Mouse (Mus musculus): ENCODE results near the gene Gm7075. TPM values are rescaled to one million over a fixed set of nuclear protein-coding genes. Genes with fewer than 3 reads are reported as not detected.

Gm7075 gene
- total RNA-seq, 1 experiment = 1.7 TPM

- no peak for DNase-seq (ENCODE audit: low read depth, low spot score)
- Histone ChIP-seq H3K9ac (ENCODE audit: insufficient read depth, low read depth, low read length, poor library complexity, severe bottlenecking) (no peak overlapping the region), H3K4me3 (ENCODE audit: insufficient read depth in 1 of 2, low read depth in 1 of 2, low read length in 2 of 2, poor library complexity in 1 of 2, severe bottlenecking in 1 of 2) (no peak overlapping the region), H3K36me3 (ENCODE audit: control insufficient read depth, insufficient read depth, low read length, poor library complexity, severe bottlenecking) (no peaks in the 10 kb centered on the region), H3K9me3 (ENCODE audit: control insufficient read depth, insufficient read depth, low read depth, low read length) (no peaks in the 10 kb centered on the region), H3K27ac (ENCODE audit: insufficient read depth, low read depth, low read length, poor library complexity, severe bottlenecking) (no peak overlapping the region), H3K4me1 (ENCODE audit: control insufficient read depth in 2 of 2, insufficient read depth in 2 of 2, low read length in 2 of 2, poor library complexity in 1 of 2) (peaks cover 0 to 2% of the 10 kb centered on the region in 2 experiments; a peak in 1 of 4 replicates)
- in situ Hi-C loops (cut with MboI; ENCODE audit: low sequenced_read_pairs in 2 of 2, unreplicated experiment in 2 of 2) = no loop called here
- TF ChIP-seq HCFC1 (IDR thresholded peaks at IDR 0.05; ENCODE audit: borderline replicate concordance, insufficient read depth, low read length) (no peak), CHD2 (IDR thresholded peaks at IDR 0.05; ENCODE audit: low read depth, low read length) (no peak), ZC3H11A (IDR thresholded peaks at IDR 0.05; ENCODE audit: borderline replicate concordance, low read depth, low read length) (no peak), MAFK (IDR thresholded peaks at IDR 0.05; ENCODE audit: insufficient read depth, low read depth, low read length) (no peak), ZNF384 (IDR thresholded peaks at IDR 0.05; ENCODE audit: low read depth, low read length) (no peak)
Observed at GRCm38 (mm10) chr10:63432887-63433286, 11.3 kb upstream of the Gm7075 start.

DNA sequence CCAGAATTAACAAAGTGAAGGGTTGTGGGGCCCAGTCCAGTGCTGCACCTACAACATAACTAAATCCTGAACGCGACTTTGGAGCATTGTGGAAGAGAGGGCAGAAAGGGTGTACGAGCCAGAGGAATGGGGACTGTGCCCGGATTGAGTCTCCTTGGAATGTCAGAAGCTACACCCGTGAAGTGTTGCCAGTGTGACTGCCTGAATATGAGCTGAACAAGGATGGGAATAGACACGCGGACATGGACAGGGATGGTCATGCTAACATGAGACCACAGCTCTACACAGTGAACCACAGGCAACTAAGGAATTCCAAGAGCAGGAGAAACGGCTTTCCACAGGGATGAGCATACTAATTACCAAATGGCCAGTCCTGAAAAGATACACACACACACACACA, 10.5 kb upstream of the Gm7075 start:
- in situ Hi-C loops (cut with MboI; ENCODE audit: low sequenced_read_pairs in 2 of 2, unreplicated experiment in 2 of 2) = no loop called here

DNA sequence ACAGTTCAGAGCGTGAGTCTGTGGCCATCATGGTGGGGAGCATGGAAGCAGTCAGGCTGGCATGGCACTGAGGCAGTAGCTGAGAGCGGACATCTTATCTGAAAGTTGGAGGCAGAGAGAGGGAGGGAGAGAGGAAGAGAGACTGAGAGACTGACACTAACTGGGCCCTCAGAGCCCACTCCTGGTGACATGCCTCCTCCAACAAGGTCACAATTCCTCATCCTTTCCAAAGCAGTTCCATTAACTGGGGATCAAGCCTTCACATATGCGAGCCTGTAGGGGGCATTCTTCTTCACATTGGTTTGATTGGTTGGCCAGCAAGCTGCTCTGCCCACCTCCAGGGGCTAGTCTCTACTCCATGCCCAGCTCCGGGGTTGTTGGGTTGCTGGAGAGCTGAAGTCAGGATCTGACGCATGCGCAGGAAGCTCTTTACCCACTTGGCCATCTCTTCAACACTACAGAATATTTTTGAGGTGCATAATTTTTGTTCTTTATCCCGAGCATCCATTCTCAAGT, 9.7 kb upstream of the Gm7075 start:
- in situ Hi-C loops (cut with MboI; ENCODE audit: low sequenced_read_pairs in 2 of 2, unreplicated experiment in 2 of 2) = no loop called here
- peak; percentile 27 for DNase-seq (ENCODE audit: low read depth, low spot score)
- no peak overlapping the region for H3K27ac ChIP-seq (ENCODE audit: insufficient read depth, low read depth, low read length, poor library complexity, severe bottlenecking)
- peaks cover 0 to 8% of the 10 kb centered on the region in 2 experiments; a peak in 2 of 4 replicates for H3K4me1 ChIP-seq (ENCODE audit: control insufficient read depth in 2 of 2, insufficient read depth in 2 of 2, low read length in 2 of 2, poor library complexity in 1 of 2)
- 0 out of 4 replicates have a peak overlapping the region, but pooled peaks of 1 of the 2 experiments have one; percentile 0 for H3K4me3 ChIP-seq (ENCODE audit: insufficient read depth in 1 of 2, low read depth in 1 of 2, low read length in 2 of 2, poor library complexity in 1 of 2, severe bottlenecking in 1 of 2)
- no peaks in the 10 kb centered on the region for H3K9me3 ChIP-seq (ENCODE audit: control insufficient read depth, insufficient read depth, low read depth, low read length)
- no peaks in the 10 kb centered on the region for H3K36me3 ChIP-seq (ENCODE audit: control insufficient read depth, insufficient read depth, low read length, poor library complexity, severe bottlenecking)
- TF ChIP-seq ZC3H11A (IDR thresholded peaks at IDR 0.05; ENCODE audit: borderline replicate concordance, low read depth, low read length) (no peak), ZNF384 (IDR thresholded peaks at IDR 0.05; ENCODE audit: low read depth, low read length) (no peak), MAFK (IDR thresholded peaks at IDR 0.05; ENCODE audit: insufficient read depth, low read depth, low read length) (no peak), HCFC1 (IDR thresholded peaks at IDR 0.05; ENCODE audit: borderline replicate concordance, insufficient read depth, low read length) (no peak), CHD2 (IDR thresholded peaks at IDR 0.05; ENCODE audit: low read depth, low read length) (no peak)
- no peak overlapping the region for H3K9ac ChIP-seq (ENCODE audit: insufficient read depth, low read depth, low read length, poor library complexity, severe bottlenecking)

More for the DNA sequence above, 10.5 kb upstream of the Gm7075 start:
- Histone ChIP-seq H3K27ac (ENCODE audit: insufficient read depth, low read depth, low read length, poor library complexity, severe bottlenecking) (no peak overlapping the region), H3K9me3 (ENCODE audit: control insufficient read depth, insufficient read depth, low read depth, low read length) (no peaks in the 10 kb centered on the region), H3K4me1 (ENCODE audit: control insufficient read depth in 2 of 2, insufficient read depth in 2 of 2, low read length in 2 of 2, poor library complexity in 1 of 2) (peaks cover 0 to 4% of the 10 kb centered on the region in 2 experiments; a peak in 1 of 4 replicates), H3K9ac (ENCODE audit: insufficient read depth, low read depth, low read length, poor library complexity, severe bottlenecking) (no peak overlapping the region), H3K4me3 (ENCODE audit: insufficient read depth in 1 of 2, low read depth in 1 of 2, low read length in 2 of 2, poor library complexity in 1 of 2, severe bottlenecking in 1 of 2) (no peak overlapping the region), H3K36me3 (ENCODE audit: control insufficient read depth, insufficient read depth, low read length, poor library complexity, severe bottlenecking) (no peaks in the 10 kb centered on the region)
- DNase-seq (ENCODE audit: low read depth, low spot score) = no peak
- TF ChIP-seq MAFK (IDR thresholded peaks at IDR 0.05; ENCODE audit: insufficient read depth, low read depth, low read length) (no peak), ZC3H11A (IDR thresholded peaks at IDR 0.05; ENCODE audit: borderline replicate concordance, low read depth, low read length) (no peak), ZNF384 (IDR thresholded peaks at IDR 0.05; ENCODE audit: low read depth, low read length) (no peak), CHD2 (IDR thresholded peaks at IDR 0.05; ENCODE audit: low read depth, low read length) (no peak), HCFC1 (IDR thresholded peaks at IDR 0.05; ENCODE audit: borderline replicate concordance, insufficient read depth, low read length) (no peak)

- DNase-seq (ENCODE audit: low read depth, low spot score) = peak; percentile 87
- in situ Hi-C loops (cut with MboI; ENCODE audit: low sequenced_read_pairs in 2 of 2, unreplicated experiment in 2 of 2) = no loop called here
- TF ChIP-seq ZC3H11A (IDR thresholded peaks at IDR 0.05; ENCODE audit: borderline replicate concordance, low read depth, low read length) (no peak), MAFK (IDR thresholded peaks at IDR 0.05; ENCODE audit: insufficient read depth, low read depth, low read length) (no peak), HCFC1 (IDR thresholded peaks at IDR 0.05; ENCODE audit: borderline replicate concordance, insufficient read depth, low read length) (no peak; the same call in 1 of the 2 replicates), ZNF384 (IDR thresholded peaks at IDR 0.05; ENCODE audit: low read depth, low read length) (no peak), CHD2 (IDR thresholded peaks at IDR 0.05; ENCODE audit: low read depth, low read length) (no peak)
- H3K36me3 ChIP-seq (ENCODE audit: control insufficient read depth, insufficient read depth, low read length, poor library complexity, severe bottlenecking) = no peaks in the 10 kb centered on the region
- peak within 1 kb of the TSS; percentile 78 for H3K27ac ChIP-seq (ENCODE audit: insufficient read depth, low read depth, low read length, poor library complexity, severe bottlenecking)
- peaks cover 0 to 12% of the 10 kb centered on the region in 2 experiments; a peak in 2 of 4 replicates for H3K4me1 ChIP-seq (ENCODE audit: control insufficient read depth in 2 of 2, insufficient read depth in 2 of 2, low read length in 2 of 2, poor library complexity in 1 of 2)
- H3K9ac ChIP-seq (ENCODE audit: insufficient read depth, low read depth, low read length, poor library complexity, severe bottlenecking) = peak within 1 kb of the TSS; percentile 85
- H3K4me3 ChIP-seq (ENCODE audit: insufficient read depth in 1 of 2, low read depth in 1 of 2, low read length in 2 of 2, poor library complexity in 1 of 2, severe bottlenecking in 1 of 2) = peak within 1 kb of the TSS; percentile 68 to 74
- H3K9me3 ChIP-seq (ENCODE audit: control insufficient read depth, insufficient read depth, low read depth, low read length) = no peaks in the 10 kb centered on the region
Observed at GRCm38 (mm10) chr10:63429785-63430305, 8.3 kb upstream of the Gm7075 start, which contains the start of gene Ctnna3. Ctnna3 (plus strand) TSS chr10:63430098.
